Mouse (Mus musculus): ENCODE results near the gene Dusp27.

DNA sequence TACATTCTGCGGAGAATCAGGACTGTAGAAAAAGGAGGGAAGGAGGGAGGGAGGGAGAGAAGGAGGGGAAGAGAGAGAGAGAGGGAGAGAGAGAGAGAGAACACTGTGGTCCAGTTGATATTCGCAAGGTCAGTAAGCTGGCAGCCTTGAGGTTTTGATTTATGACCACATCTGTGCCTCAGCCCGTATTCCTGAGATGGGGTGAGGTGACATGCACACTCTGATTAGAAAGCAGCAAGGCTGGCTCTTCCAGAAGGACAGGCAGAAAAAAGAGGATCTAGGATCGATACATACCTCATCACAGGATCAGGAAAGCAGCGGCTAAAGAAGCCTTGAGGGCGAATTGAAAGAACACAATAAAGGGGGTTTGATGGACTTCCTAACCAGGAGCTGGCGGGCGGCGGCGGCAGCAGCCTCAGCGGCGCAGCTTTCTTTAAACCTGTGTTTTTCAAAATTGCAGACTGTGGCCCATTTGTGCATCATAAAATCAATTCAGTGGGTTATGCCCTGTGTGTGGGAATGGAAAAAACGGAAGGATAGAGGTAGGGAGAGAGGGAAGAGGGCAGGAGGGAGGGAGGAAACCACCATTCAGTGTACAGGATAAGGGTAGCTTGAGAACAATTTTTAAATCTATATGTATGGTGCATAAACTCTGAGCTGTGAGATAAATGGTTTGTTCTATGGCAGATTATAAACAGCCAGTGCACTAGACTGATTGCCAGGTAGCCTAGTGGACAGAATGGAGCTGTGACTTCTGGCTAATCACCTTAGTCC is 9.7 kb downstream of the Dusp27 start:
- TF ChIP-seq CTCF (conservative IDR thresholded peaks at IDR 0.05; ENCODE audit: low read length) (no peak), POU5F1 (IDR thresholded peaks at IDR 0.05; ENCODE audit: borderline replicate concordance, low read length) (no peak)
